Mouse (Mus musculus) adrenal gland, postnatal 36 days (tissue): ENCODE data around the gene Rasa3. TPM values are rescaled to one million over a fixed set of nuclear protein-coding genes. Genes with fewer than 3 reads are reported as not detected.

Source experiments
- DNase-seq, 2 experiments: peaks; one replicate each; pipeline ENCODE4 v3.0.0; 2021; ENCODE audit warnings: mixed read lengths in 1 of 2
- total RNA-seq, 2 experiments: library from RNA; stranded (reverse); gene quantifications; 2 replicates each; pipeline ENCODE4 v1.2.3; 2021

Rasa3 gene
- total RNA-seq, 2 experiments from 2014 or later: 34.5 to 64.0 TPM

GRCm38 (mm10) chr8:13620226-13620920, 57.0 kb downstream of the Rasa3 start:
- peak in 1 of 2 experiments; percentile 4 for DNase-seq

DNA sequence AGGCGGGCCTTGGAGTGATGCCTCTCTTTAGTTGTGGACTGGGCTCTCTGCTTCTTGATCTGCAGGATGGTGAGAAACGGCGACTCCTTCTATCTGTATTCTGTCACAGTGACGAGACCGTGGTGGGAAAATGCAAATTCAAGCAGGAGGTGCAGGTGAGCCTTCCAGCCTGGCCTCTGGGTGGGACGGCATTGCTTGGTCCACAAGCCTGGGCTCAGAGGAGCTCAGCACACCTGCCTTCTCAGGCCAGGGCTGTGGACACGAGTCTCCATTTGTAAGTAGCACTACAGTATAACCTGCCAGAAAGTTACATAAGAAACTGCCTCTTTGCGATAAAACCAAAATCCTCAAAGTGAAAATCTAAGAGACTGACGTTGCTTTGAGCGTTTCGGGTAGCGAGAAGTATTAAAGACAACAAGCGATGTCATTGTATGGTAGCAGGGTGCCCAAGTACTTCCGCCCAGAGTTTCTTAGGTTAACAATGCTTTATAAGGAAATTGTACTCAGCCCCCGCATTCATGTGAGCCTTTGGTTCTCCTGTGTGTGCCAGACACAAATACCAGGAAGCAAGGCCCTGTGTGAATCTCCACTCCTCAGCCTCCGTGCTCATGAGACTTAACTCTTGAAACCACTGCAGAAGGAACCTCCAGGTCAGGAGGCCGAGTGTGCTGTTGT, 60.4 kb downstream of the Rasa3 start:
- DNase-seq: no peak

- no peak for DNase-seq
Measured at GRCm38 (mm10) chr8:13614924-13615391, 62.4 kb downstream of the Rasa3 start.

DNA sequence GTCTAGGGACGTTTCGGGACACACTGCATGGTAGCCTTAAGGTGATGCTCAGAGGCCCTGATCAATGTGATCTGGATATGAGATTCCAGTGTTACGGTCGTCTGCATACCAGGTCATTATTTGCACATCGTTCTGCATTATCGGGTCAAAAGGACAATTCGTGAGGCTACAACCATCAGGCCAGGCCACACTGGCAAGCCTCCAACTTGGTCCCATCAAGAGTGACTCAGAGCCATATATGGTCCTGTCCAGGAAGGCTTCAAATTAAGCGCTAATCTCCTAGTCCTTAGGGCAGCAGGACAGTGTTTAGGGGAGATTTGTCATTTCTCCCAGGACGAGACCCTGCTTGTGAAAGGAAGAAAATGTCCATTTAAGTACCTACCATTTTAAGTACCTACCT, 63.3 kb downstream of the Rasa3 start:
- no peak for DNase-seq

GRCm38 (mm10) chr8:13611702-13612101, 65.7 kb downstream of the Rasa3 start:
- DNase-seq: no peak

GRCm38 (mm10) chr8:13609971-13610370, 67.4 kb downstream of the Rasa3 start:
- DNase-seq: no peak

GRCm38 (mm10) chr8:13608946-13609345, 68.5 kb downstream of the Rasa3 start:
- no peak for DNase-seq

DNA sequence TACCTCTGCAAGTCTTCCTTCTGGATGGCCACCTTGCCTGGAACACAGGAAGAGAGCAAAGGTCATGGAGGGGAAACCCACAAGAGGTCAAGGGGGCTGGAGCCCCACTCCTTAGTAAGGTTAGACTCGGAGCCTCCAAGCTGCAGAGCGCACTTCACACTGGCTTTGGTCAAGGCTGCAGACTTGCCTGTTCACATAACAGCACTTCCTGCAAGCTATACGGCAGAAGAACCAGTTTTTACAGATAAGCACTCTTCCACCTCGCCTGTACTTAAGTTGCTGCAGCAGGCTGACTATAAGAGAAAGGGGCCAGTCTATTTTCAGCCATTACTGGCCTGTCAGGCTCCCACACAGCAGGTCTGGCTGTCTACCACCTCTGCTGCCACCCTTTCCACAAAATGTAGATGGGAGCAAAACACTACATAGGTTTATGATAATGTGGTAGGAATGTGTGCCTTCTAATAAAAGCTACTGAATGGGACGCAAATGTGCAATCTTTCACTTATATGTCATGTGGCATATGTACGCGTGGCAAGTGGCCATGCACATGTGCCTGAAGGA, 71.4 kb downstream of the Rasa3 start:
- no peak for DNase-seq

DNA sequence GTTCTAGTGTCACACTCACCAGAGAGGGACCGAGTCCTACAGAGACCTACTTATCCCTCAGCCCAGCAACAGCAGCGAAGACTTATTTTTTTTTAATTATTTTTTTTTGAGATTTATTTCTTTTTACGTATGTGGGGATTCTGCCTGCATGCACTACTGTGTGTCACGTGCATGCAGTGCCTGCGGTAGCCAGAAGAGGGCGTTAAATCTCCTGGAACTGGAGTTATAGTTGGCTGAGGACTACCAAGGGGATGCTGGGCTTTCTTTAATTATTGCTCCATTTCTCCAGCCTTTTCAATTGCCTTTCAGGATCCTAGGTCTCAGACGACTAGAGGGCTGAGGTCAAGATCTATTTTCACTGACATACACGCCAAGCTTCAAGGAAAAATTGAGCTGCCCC, 74.8 kb downstream of the Rasa3 start:
- DNase-seq: peak; percentile 42 to 70

- no peak for DNase-seq
Measured at GRCm38 (mm10) chr8:13601166-13601565, 76.2 kb downstream of the Rasa3 start.

DNA sequence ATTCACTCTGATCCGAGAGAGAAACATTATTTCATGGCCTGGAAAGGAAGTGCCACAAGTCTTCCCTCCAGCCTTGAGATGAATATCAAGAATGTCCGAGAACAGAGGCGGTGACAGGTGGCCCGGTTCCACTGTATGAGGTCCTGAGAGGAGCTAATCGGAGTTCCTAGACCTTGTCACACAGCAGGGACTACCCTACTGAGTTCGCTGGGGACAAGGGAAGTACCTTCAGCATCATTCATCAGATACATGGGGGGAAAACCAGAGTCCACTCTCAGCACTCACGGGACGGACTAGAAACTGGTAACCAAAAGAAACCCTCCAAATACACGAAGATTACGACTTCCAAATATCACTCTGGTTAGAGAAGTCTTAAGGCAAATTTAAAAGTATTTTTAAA, 76.7 kb downstream of the Rasa3 start:
- DNase-seq: no peak

DNA sequence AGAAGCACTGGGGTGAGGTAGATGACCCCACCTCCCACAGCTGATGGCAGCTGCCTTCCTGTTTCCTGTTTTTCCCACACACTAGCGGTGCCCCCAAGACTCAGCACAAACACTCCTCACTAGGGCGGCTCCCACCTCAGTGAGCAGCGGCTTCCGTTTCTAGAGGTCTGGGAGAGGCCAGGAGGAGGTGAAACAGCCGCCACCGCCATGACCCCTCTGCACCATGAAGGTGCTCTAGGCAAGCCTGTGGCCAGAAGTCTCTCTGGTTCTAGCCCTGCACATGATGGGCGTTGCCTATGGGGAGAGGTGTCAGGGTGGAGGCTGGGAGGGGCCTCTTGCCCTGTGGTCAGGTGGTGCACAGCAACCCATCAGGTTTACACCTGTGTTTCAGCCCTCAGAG, 77.2 kb downstream of the Rasa3 start:
- peak; percentile 34 to 47 for DNase-seq

DNA sequence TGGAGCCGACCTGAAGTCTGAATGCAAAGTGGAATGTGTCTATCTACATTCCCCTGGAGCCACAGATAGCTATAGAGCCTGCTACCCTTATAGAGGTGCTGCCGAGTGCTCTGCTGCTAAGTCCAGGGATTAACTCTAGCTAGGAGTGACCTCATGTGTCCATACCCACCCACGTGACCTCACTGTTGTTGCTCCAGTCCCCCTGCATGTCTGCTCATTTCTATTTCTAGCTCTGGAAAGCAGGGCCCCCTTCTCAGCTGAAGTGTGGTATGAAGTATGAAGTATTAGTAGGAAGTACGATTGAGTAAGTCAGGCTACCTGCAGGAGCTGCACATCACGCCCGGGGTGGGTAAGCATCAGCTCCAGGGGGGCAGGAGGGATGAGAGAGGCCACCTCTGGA, 79.6 kb downstream of the Rasa3 start:
- DNase-seq: no peak

- DNase-seq: no peak
Measured at GRCm38 (mm10) chr8:13595861-13596260, 81.5 kb downstream of the Rasa3 start.

- peak; percentile 6 to 36 for DNase-seq
Measured at GRCm38 (mm10) chr8:13594884-13595323, 82.5 kb downstream of the Rasa3 start.

GRCm38 (mm10) chr8:13593340-13593739, 84.1 kb downstream of the Rasa3 start:
- no peak for DNase-seq

- no peak for DNase-seq
Measured at GRCm38 (mm10) chr8:13591246-13591645, 86.2 kb downstream of the Rasa3 start.

DNA sequence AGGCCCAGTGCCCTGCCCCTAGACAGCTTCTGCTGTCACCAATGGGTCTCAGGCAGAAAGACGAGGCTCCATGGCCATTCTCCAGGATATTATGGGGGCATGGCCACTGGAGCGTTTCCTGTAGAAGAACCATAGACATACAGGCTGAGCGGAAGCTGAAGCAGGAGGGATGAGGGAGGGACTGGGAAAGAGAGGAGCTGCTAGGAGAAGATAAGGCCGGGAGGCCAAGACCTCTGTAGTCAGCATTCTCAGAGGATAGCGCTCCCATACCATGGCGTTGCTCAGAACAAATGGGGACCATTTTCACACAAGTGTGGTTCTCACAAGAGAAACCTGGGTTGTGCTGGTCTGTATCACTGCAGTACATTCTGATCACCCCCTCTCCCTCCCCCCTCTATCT, 88.3 kb downstream of the Rasa3 start:
- DNase-seq: no peak

GRCm38 (mm10) chr8:13584652-13585051, 92.8 kb downstream of the Rasa3 start:
- DNase-seq: no peak

DNA sequence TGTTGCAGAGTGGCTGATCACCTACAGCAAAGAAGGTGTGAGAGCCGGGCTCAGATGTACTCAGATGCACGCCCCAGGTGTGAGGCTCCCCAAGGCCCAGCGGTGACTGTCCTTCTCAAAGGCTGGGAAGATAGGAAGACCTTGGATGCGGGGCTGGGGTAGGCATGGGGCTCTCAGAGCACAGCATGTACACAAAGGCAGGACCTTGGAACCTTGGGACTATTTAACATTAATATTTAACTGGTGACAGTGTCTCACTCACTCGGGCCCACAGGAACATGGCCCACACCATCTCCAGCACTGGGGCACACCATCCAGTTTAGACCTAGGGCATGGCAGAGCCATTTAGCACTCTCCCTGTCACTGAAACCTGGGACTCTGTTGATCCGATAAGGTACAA, 99.5 kb downstream of the Rasa3 start:
- DNase-seq: no peak

DNA sequence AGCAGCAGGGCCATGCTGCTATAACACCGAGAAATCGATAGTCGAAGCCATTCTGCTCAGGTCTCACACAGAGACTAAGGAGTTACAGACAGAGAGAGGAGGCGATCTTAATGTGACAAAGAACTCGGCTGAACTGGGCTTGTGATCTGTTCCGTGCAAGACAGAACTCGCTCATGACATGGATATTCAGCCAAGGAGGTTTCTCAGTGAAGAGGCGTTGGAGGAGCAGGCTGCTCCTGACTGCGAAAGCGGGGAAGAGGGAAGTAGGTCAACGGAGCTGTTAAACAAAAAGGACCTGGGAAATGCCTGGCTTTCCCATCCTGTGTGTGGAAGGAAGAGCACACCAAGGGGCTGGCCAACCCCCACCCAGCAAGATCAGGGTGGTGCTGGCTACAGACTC, 105.4 kb downstream of the Rasa3 start:
- no peak for DNase-seq

DNA sequence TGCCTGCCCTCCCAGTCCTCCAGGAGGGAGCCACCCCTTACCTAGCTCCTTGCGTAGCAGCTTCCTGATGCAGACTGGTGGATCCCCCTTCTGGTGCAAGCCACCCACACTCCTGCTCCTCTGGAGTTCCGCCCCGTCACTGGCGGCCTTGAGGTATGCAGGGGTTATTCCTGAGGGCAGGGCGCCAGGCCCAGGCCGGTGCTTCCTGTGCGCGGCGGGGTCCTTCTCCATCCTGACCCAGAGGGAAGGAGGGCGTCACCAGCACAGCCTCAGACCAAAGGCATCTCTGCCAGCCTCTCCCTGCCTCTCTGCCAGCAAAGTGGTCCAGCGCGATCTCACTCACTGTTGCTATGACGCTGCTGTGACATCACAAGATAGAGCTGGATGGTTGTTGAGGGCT, 115.3 kb downstream of the Rasa3 start, which contains the start of gene 1700029H14Rik:
Gene 1700029H14Rik (minus strand): TSS at position 344 of the 400 bp plus-strand sequence.
- peak; percentile 37 to 53 for DNase-seq

DNA sequence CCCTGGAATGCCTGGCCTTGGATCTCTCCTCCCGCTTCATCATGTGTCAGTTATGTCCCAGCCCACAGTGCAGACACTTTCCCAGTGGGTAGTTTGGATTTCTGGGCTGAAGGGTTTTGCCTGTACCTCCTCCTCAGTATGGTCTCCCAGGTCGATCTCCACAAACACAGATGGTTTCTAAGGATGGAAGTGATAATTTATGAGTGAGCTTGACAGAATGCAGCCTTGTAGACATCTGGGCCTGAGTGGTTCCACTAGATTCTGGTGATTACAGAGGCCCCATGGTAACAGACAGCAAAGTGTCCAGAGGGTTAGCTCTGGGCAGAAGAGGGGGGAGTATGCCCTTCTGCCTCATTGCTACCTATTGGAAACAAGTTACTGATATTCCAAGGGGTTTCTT, 119.9 kb downstream of the Rasa3 start:
- DNase-seq: no peak

- no peak for DNase-seq
Measured at GRCm38 (mm10) chr8:13551574-13551830, 125.9 kb downstream of the Rasa3 start.
